In genomic region chr5:36517596-36517995, GRCm38 (mm10) we compare ENCODE assay signal across 29 mouse cellular contexts. TPM values are rescaled to one million over a fixed set of nuclear protein-coding genes. Genes with fewer than 3 reads are reported as not detected.
DNase-seq lines count a peak whose midpoint lies in the region; ATAC-seq and TF ChIP-seq lines count a peak whose summit lies in the region.
"Had no signal": no experiment of that assay in that cellular context is flagged by ENCODE, and none has a peak within 500 bp of the region (broad histone marks: within the 10 kb centered on the region; RNA-seq: fewer than 3 reads in every experiment).

No protein-coding gene starts in this region.

- no peak for TF ChIP-seq CTCF in layer of hippocampus, adult 2 months (conservative IDR thresholded peaks at IDR 0.05)
- TF ChIP-seq CTCF in cortical plate, adult 2 months (IDR thresholded peaks at IDR 0.05; ENCODE audit: extremely low read depth, insufficient read depth, low read length), result no peak

- no peak for TF ChIP-seq POLR2A in cortical plate, adult 2 months (IDR thresholded peaks at IDR 0.05; ENCODE audit: extremely low read depth, insufficient read depth, low read length)

- H3K4me1 ChIP-seq in cortical plate, adult 2 months (ENCODE audit: control insufficient read depth, insufficient read depth, low read length), result peaks cover 4% of the 10 kb centered on the region
- H3K4me1 ChIP-seq: embryonic facial prominence, embryonic 10.5 days; embryonic facial prominence, embryonic 15.5 days; forebrain, embryonic 13.5 days; intestine, embryonic 15.5 days; liver, embryonic 15.5 days had no signal

- no peak; the same call in 1 of the 2 replicates for ATAC-seq in cerebellum, adult (ENCODE audit: insufficient number of reproducible peaks, low FRiP score, low TSS enrichment)
- no peak for ATAC-seq in erythroid progenitor cell, adult 5-6 weeks (replicated peaks; ENCODE audit: low FRiP score, poor library complexity, severe bottlenecking)
- ATAC-seq: forebrain, embryonic 13.5 days; intestine, embryonic 15.5 days had no signal

- no peak overlapping the region for H3K4me3 ChIP-seq in layer of hippocampus, adult 2 months
- H3K4me3 ChIP-seq in cortical plate, adult 2 months (ENCODE audit: insufficient read depth, low read length), result no peak overlapping the region
- H3K4me3 ChIP-seq: embryonic facial prominence, embryonic 10.5 days; embryonic facial prominence, embryonic 15.5 days; forebrain, embryonic 13.5 days; intestine, embryonic 15.5 days; liver, embryonic 15.5 days had no signal

- H3K27ac ChIP-seq in layer of hippocampus, adult 2 months, result peak overlapping the region; percentile 85
- H3K27ac ChIP-seq in cortical plate, adult 2 months (ENCODE audit: insufficient read depth, low read length), result peak overlapping the region; percentile 84; the same call in 1 of the 2 replicates
- H3K27ac ChIP-seq: embryonic facial prominence, embryonic 10.5 days; embryonic facial prominence, embryonic 15.5 days; forebrain, embryonic 13.5 days; hindbrain, embryonic 14.5 days; intestine, embryonic 15.5 days; liver, embryonic 15.5 days; stomach, postnatal 0 days had no signal

- DNase-seq in cerebellum, adult 11-12 months, result peak; percentile 50
- DNase-seq in layer of hippocampus, adult 2 months (ENCODE audit: low spot score in 2 of 2), result no peak
- DNase-seq in layer of hippocampus, adult 18-20 months (ENCODE audit: low spot score in 2 of 2), result no peak
- peak; percentile 68 for DNase-seq in cerebellum, adult 9-10 months
- DNase-seq: adrenal gland, adult 8-10 months; gastrocnemius, postnatal 14 days; heart, postnatal 14 days; kidney, adult 2 months; kidney, postnatal 36 days; layer of hippocampus, postnatal 36 days; liver; lung, embryonic 14.5 days; lung, postnatal 14 days; midbrain, embryonic 14.5 days; right cerebral cortex, postnatal 25 days; thymus, adult 2 months; thymus, postnatal 4 days had no signal

RNA-seq across cellular contexts. Expression of gene Ccdc96, which starts 33.2 kb away (rescaled TPM):
- total RNA-seq in layer of hippocampus, adult 2 months (2021), result 1 to 10 TPM in 1 of 2 experiments, under 1 TPM in 1; 0.91 to 1.3 TPM
- total RNA-seq in layer of hippocampus, adult 18-20 months (2021), result 1 to 10 TPM; 1.1 to 1.2 TPM
- polyA plus RNA-seq in cortical plate, adult 2 months (2012; rRNA removed), result 0.98 and 1.0 TPM in 2 replicates
- total RNA-seq in erythroid progenitor cell, adult 5-6 weeks (2015; ENCODE audit: low replicate concordance), result 1.7 and 2.9 TPM in 2 replicates
- 1.8 and 2.7 TPM in 2 replicates for total RNA-seq in erythroid progenitor cell, adult 5-6 weeks (2017; ENCODE audit: low replicate concordance)
- total RNA-seq: granulocyte monocyte progenitor cell, adult 5-6 weeks; monocyte, adult 5-6 weeks had no signal

RNA-seq across cellular contexts. Expression of gene Tada2b, which starts 33.5 kb away (rescaled TPM):
- 10 to 100 TPM; 36.9 to 37.2 TPM for total RNA-seq in layer of hippocampus, adult 2 months (2021)
- 10 to 100 TPM; 39.9 to 42.0 TPM for total RNA-seq in layer of hippocampus, adult 18-20 months (2021)
- 17.2 and 17.3 TPM in 2 replicates for polyA plus RNA-seq in cortical plate, adult 2 months (2012; rRNA removed)
- 10.5 and 13.8 TPM in 2 replicates for total RNA-seq in erythroid progenitor cell, adult 5-6 weeks (2015; ENCODE audit: low replicate concordance)
- total RNA-seq in erythroid progenitor cell, adult 5-6 weeks (2017; ENCODE audit: low replicate concordance), result 7.6 and 16.3 TPM in 2 replicates

RNA-seq across cellular contexts. Expression of gene Grpel1, which starts 52.8 kb away (rescaled TPM):
- 10 to 100 TPM; 24.0 to 24.5 TPM for total RNA-seq in layer of hippocampus, adult 2 months (2021)
- 10 to 100 TPM; 23.0 to 23.5 TPM for total RNA-seq in layer of hippocampus, adult 18-20 months (2021)
- polyA plus RNA-seq in cortical plate, adult 2 months (2012; rRNA removed), result 22.5 and 22.9 TPM in 2 replicates
- 11.2 and 13.8 TPM in 2 replicates for total RNA-seq in erythroid progenitor cell, adult 5-6 weeks (2015; ENCODE audit: low replicate concordance)
- 12.8 and 19.0 TPM in 2 replicates for total RNA-seq in erythroid progenitor cell, adult 5-6 weeks (2017; ENCODE audit: low replicate concordance)

Comparison
In these comparisons a context has a peak if more than half of its experiments do, and no peak if none do; other contexts are left out.
1. DNase-seq: peak in cerebellum, adult 11-12 months (single experiment) and cerebellum, adult 9-10 months (single experiment); none in layer of hippocampus, adult 2 months (0 of 2) and layer of hippocampus, adult 18-20 months (0 of 2).